Mouse (Mus musculus) forebrain, embryonic 16.5 days (tissue): ENCODE results near the gene Gbp2b. TPM values are rescaled to one million over a fixed set of nuclear protein-coding genes. Genes with fewer than 3 reads are reported as not detected.
"Not testable (repeated sequence)": the region's sequence is repeated elsewhere in the genome, so short reads cannot be mapped to it uniquely, and the experiment has no call there.

Source experiments
- ATAC-seq: fragments of 200-750 bp; cut with Nextera tagmentation; 2 replicates; pipeline ENCODE4 v1.8.0; 2017; ENCODE audit warnings: mild to moderate bottlenecking, moderate library complexity
- H3K27ac ChIP-seq: fragments of 300-500 bp; sonication (generic); 2 replicates; pipeline ENCODE4 v1.5.1; 2014; ENCODE audit warnings: low read length, control low read depth
- H3K27me3 ChIP-seq: fragments of 300-500 bp; sonication (generic); replicated peaks from 2 replicates; pipeline ENCODE4 v1.6.1; 2014; ENCODE audit warnings: low read length; ENCODE audit not compliant: control insufficient read depth, insufficient read depth
- H3K36me3 ChIP-seq: fragments of 300-500 bp; sonication (generic); 2 replicates; pipeline ENCODE4 v1.6.1; 2014; ENCODE audit not compliant: control insufficient read depth, insufficient read depth
- H3K4me1 ChIP-seq: fragments of 300-500 bp; sonication (generic); replicated peaks from 2 replicates; pipeline ENCODE4 v1.6.1; 2014; ENCODE audit warnings: low read length; ENCODE audit not compliant: control insufficient read depth, insufficient read depth
- H3K4me2 ChIP-seq: fragments of 300-500 bp; sonication (generic); 2 replicates; pipeline ENCODE4 v1.6.1; 2014; ENCODE audit warnings: mild to moderate bottlenecking, low read length, control low read depth
- H3K4me3 ChIP-seq: fragments of 300-500 bp; sonication (generic); replicated peaks from 2 replicates; pipeline ENCODE4 v1.5.1; 2014; ENCODE audit warnings: mild to moderate bottlenecking, low read length, control low read depth
- H3K9ac ChIP-seq: fragments of 300-500 bp; sonication (generic); replicated peaks from 2 replicates; pipeline ENCODE4 v1.6.1; 2014; ENCODE audit warnings: low read depth, low read length, control low read depth
- H3K9me3 ChIP-seq: fragments of 300-500 bp; sonication (generic); 2 replicates; pipeline ENCODE4 v1.6.1; 2016; ENCODE audit warnings: low read length; ENCODE audit not compliant: control insufficient read depth
- WGBS: fragments of 180-500 bp; shearing (Covaris S2); extraction: QIAGEN DNeasy Blood & Tissue Kit; methylation state at CpG from one replicate; pipeline ENCODE4 v1.1.7; 2014; 5-methylcytosine and 5-hydroxymethylcytosine counted together
- polyA plus RNA-seq: library from polyadenylated mRNA; unstranded; fragments of >200 nt; fragmentation: Nextera tagmentation; extraction: Ambion mirVana; gene quantifications from 2 replicates; pipeline ENCODE4 v1.2.1, GENCODE M21; 2015

Gene Gbp2b
- polyA plus RNA-seq, 1 experiment from 2014 or later, result not detected

DNA sequence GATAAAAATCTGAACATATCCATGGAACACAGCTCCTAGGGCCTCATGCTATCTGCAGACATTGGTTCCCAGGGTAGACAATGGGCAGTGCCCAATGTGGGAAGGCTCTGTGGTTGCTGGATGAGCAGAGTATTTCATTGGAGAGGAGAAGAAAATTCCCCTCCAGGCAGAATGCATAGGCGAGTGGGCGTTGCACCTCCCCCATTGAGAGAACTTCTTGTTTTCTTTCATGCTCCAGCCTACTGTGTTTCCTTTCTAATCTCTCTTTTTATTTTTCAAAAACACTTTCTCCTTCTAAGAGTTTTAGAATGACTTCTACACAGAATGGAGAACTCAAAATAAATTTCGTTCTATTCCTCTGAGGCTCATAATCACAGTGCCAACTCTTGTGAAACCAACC, 24.0 kb downstream of the Gbp2b start:
- no peak overlapping the region for H3K4me2 ChIP-seq
- no peaks in the 10 kb centered on the region for H3K4me1 ChIP-seq
- 75% methylated on average over 3 of the region's 3 CpGs for WGBS
- no peak overlapping the region for H3K9ac ChIP-seq
- no peak overlapping the region for H3K27ac ChIP-seq
- no peaks in the 10 kb centered on the region for H3K27me3 ChIP-seq
- H3K36me3 ChIP-seq, result no peaks in the 10 kb centered on the region
- H3K9me3 ChIP-seq, result no peaks in the 10 kb centered on the region
- ATAC-seq, result no peak
- H3K4me3 ChIP-seq, result no peak overlapping the region

DNA sequence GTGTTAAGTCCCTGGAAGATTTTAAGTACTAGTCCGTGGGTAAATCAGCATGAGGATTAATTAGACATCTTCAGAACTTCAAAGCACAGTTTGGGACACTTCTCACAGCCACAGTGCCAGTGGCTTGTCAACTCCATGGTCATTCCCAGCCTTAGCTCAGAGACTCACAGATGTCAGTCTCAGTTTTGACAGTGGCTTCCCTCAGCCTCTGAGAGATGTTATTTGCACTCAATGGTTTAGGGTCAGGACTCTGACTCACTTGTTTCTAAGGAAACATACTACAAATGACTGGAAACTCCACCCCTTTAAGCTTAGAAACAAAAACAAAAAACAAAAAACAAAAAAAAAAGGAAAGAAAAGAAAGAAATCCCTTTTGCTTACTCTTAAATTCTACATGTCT, 25.0 kb downstream of the Gbp2b start:
- WGBS, result 0% methylated on average over 1 of the region's 1 CpGs
- no peaks in the 10 kb centered on the region for H3K4me1 ChIP-seq
- H3K4me2 ChIP-seq, result no peak overlapping the region
- H3K9ac ChIP-seq, result no peak overlapping the region
- no peak overlapping the region for H3K4me3 ChIP-seq
- H3K27ac ChIP-seq, result no peak overlapping the region
- no peaks in the 10 kb centered on the region for H3K27me3 ChIP-seq
- ATAC-seq, result no peak
- no peaks in the 10 kb centered on the region for H3K36me3 ChIP-seq
- H3K9me3 ChIP-seq, result no peaks in the 10 kb centered on the region

GRCm38 (mm10) chr3:142620111-142620955, 25.7 kb downstream of the Gbp2b start, which contains the start of gene Gbp2:
Gbp2 (plus strand) TSS chr3:142620602.
- Histone ChIP-seq H3K36me3 (no peaks in the 10 kb centered on the region), H3K4me2 (no peak within 1 kb of the TSS), H3K9me3 (no peaks in the 10 kb centered on the region), H3K4me3 (no peak within 1 kb of the TSS), H3K27ac (no peak within 1 kb of the TSS), H3K9ac (no peak within 1 kb of the TSS), H3K4me1 (no peaks in the 10 kb centered on the region), H3K27me3 (no peaks in the 10 kb centered on the region)
- 73% methylated on average over 4 of the region's 4 CpGs for WGBS
- no peak for ATAC-seq

GRCm38 (mm10) chr3:142620956-142621562, 26.4 kb downstream of the Gbp2b start:
- Histone ChIP-seq H3K9me3 (no peaks in the 10 kb centered on the region), H3K9ac (no peak overlapping the region), H3K4me1 (no peaks in the 10 kb centered on the region), H3K4me3 (no peak overlapping the region), H3K36me3 (no peaks in the 10 kb centered on the region), H3K27ac (no peak overlapping the region), H3K27me3 (no peaks in the 10 kb centered on the region), H3K4me2 (no peak overlapping the region)
- 56% methylated on average over 3 of the region's 3 CpGs for WGBS
- no peak for ATAC-seq

- no peak overlapping the region for H3K27ac ChIP-seq
- 95% methylated on average over 8 of the region's 8 CpGs for WGBS
- no peak overlapping the region for H3K4me3 ChIP-seq
- no peak for ATAC-seq
- H3K9ac ChIP-seq, result no peak overlapping the region
- H3K36me3 ChIP-seq, result no peaks in the 10 kb centered on the region
- no peaks in the 10 kb centered on the region for H3K27me3 ChIP-seq
- H3K9me3 ChIP-seq, result no peaks in the 10 kb centered on the region
- no peak overlapping the region for H3K4me2 ChIP-seq
- H3K4me1 ChIP-seq, result no peaks in the 10 kb centered on the region
These were observed 35.7 kb downstream of the Gbp2b start for GRCm38 (mm10) chr3:142630385-142630784.

GRCm38 (mm10) chr3:142640201-142640600, 45.6 kb downstream of the Gbp2b start:
- no peak for ATAC-seq
- WGBS, result 7% methylated on average over 9 of the region's 9 CpGs
- Histone ChIP-seq H3K4me2 (no peak overlapping the region; the same call in 1 of the 2 replicates), H3K9me3 (no peaks in the 10 kb centered on the region), H3K9ac (no peak overlapping the region), H3K36me3 (no peaks in the 10 kb centered on the region), H3K27ac (no peak overlapping the region), H3K4me1 (no peaks in the 10 kb centered on the region), H3K27me3 (no peaks in the 10 kb centered on the region), H3K4me3 (no peak overlapping the region)

- not testable (repeated sequence) for H3K27me3 ChIP-seq, H3K4me1 ChIP-seq, H3K9me3 ChIP-seq, ATAC-seq, H3K36me3 ChIP-seq, H3K4me3 ChIP-seq, H3K4me2 ChIP-seq, H3K27ac ChIP-seq, H3K9ac ChIP-seq
- 10% methylated on average over 2 of the region's 2 CpGs for WGBS
These were observed 51.3 kb downstream of the Gbp2b start for GRCm38 (mm10) chr3:142645949-142646348.

GRCm38 (mm10) chr3:142647836-142648235, 53.2 kb downstream of the Gbp2b start:
- H3K4me2 ChIP-seq, H3K4me3 ChIP-seq, H3K27ac ChIP-seq, H3K27me3 ChIP-seq, H3K9ac ChIP-seq, H3K36me3 ChIP-seq, H3K9me3 ChIP-seq, H3K4me1 ChIP-seq, ATAC-seq: not testable (repeated sequence)
- 69% methylated on average over 7 of the region's 7 CpGs for WGBS

GRCm38 (mm10) chr3:142650205-142650604, 55.6 kb downstream of the Gbp2b start:
- H3K9ac ChIP-seq, result no peak overlapping the region
- no peak overlapping the region for H3K4me3 ChIP-seq
- WGBS, result 25% methylated on average over 2 of the region's 2 CpGs
- H3K4me2 ChIP-seq, result no peak overlapping the region
- no peaks in the 10 kb centered on the region for H3K9me3 ChIP-seq
- no peaks in the 10 kb centered on the region for H3K27me3 ChIP-seq
- no peak overlapping the region for H3K27ac ChIP-seq
- ATAC-seq, result no peak
- no peaks in the 10 kb centered on the region for H3K36me3 ChIP-seq
- no peaks in the 10 kb centered on the region for H3K4me1 ChIP-seq
